Mouse (Mus musculus): ENCODE results near the gene Tec. TPM values are rescaled to one million over a fixed set of nuclear protein-coding genes. Genes with fewer than 3 reads are reported as not detected.

Tec gene
- polyA plus RNA-seq, 1 experiment from 2014 or later: 4.3 TPM

DNA sequence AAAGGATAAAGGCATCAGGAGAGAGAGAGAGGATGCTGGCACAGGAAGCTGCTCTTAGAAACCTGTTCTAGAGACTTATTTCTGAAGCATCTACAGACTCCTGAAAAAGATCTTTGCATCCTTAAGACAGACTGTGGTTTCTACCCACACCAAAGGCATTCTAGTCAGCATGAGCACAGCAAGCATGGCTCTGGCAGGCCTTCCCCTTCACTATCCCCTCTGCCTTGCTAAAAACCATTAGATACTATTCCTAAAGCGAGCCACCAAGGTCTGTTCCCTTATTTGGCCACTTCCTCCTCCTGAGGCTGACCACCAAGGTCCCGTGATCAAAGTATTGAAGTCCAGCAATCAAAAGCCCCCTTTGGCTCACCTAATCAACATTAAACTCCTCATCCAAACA lies 92.2 kb downstream of the Tec start:
- Histone ChIP-seq H3K4me1 (ENCODE audit: control insufficient read depth, insufficient read depth, low read length) (no peaks in the 10 kb centered on the region), H3K36me3 (ENCODE audit: control insufficient read depth, insufficient read depth, low read length) (no peaks in the 10 kb centered on the region), H3K9ac (ENCODE audit: low read length) (no peak overlapping the region), H3K9me3 (replicated peaks; ENCODE audit: control insufficient read depth, low read length) (no peaks in the 10 kb centered on the region), H3K4me2 (ENCODE audit: low read length) (no peak overlapping the region), H3K27me3 (replicated peaks; ENCODE audit: control insufficient read depth, insufficient read depth, low read length) (no peaks in the 10 kb centered on the region), H3K4me3 (ENCODE audit: low read depth, low read length) (no peak overlapping the region), H3K27ac (ENCODE audit: low read depth, low read length) (no peak overlapping the region)
- 74% methylated on average over 2 of the region's 2 CpGs for whole genome bisulfite sequencing
- no peak for ATAC-seq
- no peak for DNase-seq (ENCODE audit: low spot score)

DNA sequence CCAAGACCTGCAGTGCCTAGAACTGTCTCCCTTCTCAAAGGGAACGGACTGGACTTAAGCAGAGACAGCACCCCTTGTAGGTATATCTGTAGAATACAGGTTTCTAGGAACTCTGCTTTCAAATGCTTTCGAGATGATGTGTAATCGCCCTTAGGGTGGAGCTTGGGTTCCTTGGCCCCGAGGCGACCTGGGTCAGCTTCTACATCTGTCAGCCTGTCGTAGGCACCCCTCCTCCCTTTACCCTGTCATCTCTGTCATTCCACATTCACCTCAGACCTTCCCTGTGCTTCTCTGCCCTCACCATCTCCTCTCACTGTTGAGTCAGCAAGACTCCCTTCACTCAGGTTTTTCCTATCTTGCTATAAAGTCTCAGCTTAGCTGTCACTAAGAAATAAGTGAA lies 98.4 kb downstream of the Tec start:
- H3K4me2 ChIP-seq (ENCODE audit: low read length): no peak overlapping the region
- ATAC-seq (no peak), DNase-seq (ENCODE audit: low spot score) (no peak)
- 85% methylated on average over 6 of the region's 6 CpGs for WGBS
- H3K9me3 ChIP-seq (replicated peaks; ENCODE audit: control insufficient read depth, low read length): no peaks in the 10 kb centered on the region
- H3K36me3 ChIP-seq (ENCODE audit: control insufficient read depth, insufficient read depth, low read length): no peaks in the 10 kb centered on the region
- no peak overlapping the region for H3K4me3 ChIP-seq (ENCODE audit: low read depth, low read length)
- no peak overlapping the region for H3K27ac ChIP-seq (ENCODE audit: low read depth, low read length)
- no peaks in the 10 kb centered on the region for H3K27me3 ChIP-seq (replicated peaks; ENCODE audit: control insufficient read depth, insufficient read depth, low read length)
- H3K4me1 ChIP-seq (ENCODE audit: control insufficient read depth, insufficient read depth, low read length): no peaks in the 10 kb centered on the region
- H3K9ac ChIP-seq (ENCODE audit: low read length): no peak overlapping the region

- H3K4me2 ChIP-seq (ENCODE audit: low read length): no peak overlapping the region
- peaks cover 7% of the 10 kb centered on the region for H3K4me1 ChIP-seq (ENCODE audit: control insufficient read depth, insufficient read depth, low read length)
- DNase-seq (ENCODE audit: low spot score) (no peak), ATAC-seq (no peak)
- no peaks in the 10 kb centered on the region for H3K36me3 ChIP-seq (ENCODE audit: control insufficient read depth, insufficient read depth, low read length)
- H3K9ac ChIP-seq (ENCODE audit: low read length): no peak overlapping the region
- H3K9me3 ChIP-seq (replicated peaks; ENCODE audit: control insufficient read depth, low read length): no peaks in the 10 kb centered on the region
- no peak overlapping the region for H3K4me3 ChIP-seq (ENCODE audit: low read depth, low read length)
- no peaks in the 10 kb centered on the region for H3K27me3 ChIP-seq (replicated peaks; ENCODE audit: control insufficient read depth, insufficient read depth, low read length)
- no peak overlapping the region for H3K27ac ChIP-seq (ENCODE audit: low read depth, low read length)
- WGBS: 91% methylated on average over 5 of the region's 5 CpGs
Measured at GRCm38 (mm10) chr5:72763546-72763945, 104.7 kb downstream of the Tec start.

DNA sequence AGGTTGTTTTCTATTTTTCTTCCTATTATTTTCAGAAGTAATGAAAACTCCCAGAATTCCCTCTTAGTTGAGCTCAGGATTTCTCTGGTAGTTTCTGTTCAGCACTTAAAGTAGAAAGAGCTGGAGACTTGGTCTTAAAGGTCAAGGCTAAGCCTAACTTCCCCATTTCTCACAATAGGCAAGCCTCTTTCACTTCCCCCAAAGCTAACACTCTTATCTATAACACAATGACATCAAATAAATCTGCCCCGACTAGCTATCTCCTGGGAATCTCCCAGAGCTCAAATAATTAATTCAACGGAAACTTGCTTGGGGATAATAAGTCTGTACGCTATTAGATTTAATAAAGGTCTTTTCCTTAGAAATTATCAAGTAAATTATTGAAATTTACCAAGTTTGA lies 105.3 kb downstream of the Tec start:
- H3K27ac ChIP-seq (ENCODE audit: low read depth, low read length): no peak overlapping the region
- H3K36me3 ChIP-seq (ENCODE audit: control insufficient read depth, insufficient read depth, low read length): no peaks in the 10 kb centered on the region
- peaks cover 7% of the 10 kb centered on the region for H3K4me1 ChIP-seq (ENCODE audit: control insufficient read depth, insufficient read depth, low read length)
- ATAC-seq (no peak), DNase-seq (ENCODE audit: low spot score) (no peak)
- H3K4me3 ChIP-seq (ENCODE audit: low read depth, low read length): no peak overlapping the region
- 81% methylated on average over 3 of the region's 3 CpGs for whole genome bisulfite sequencing
- H3K27me3 ChIP-seq (replicated peaks; ENCODE audit: control insufficient read depth, insufficient read depth, low read length): no peaks in the 10 kb centered on the region
- no peak overlapping the region for H3K9ac ChIP-seq (ENCODE audit: low read length)
- H3K9me3 ChIP-seq (replicated peaks; ENCODE audit: control insufficient read depth, low read length): no peaks in the 10 kb centered on the region
- no peak overlapping the region for H3K4me2 ChIP-seq (ENCODE audit: low read length)

DNA sequence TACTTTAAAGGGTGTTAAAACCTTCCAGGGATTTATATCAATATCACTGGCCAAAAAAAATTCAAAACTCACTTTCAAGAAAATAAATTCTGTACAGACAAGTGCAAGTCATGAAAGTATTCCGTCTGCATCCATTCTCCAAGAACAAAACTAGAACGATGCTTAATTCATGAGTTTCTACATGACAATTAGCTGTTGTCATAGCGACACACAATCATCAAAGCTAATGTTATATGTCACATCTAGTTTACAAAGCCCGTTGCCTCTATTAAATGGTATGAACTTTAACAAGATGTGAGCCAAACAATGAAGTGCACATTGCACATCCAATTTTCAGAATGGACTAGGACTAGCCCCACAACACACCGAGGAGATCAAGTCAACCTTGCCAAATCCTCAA lies 106.5 kb downstream of the Tec start:
- H3K9me3 ChIP-seq (replicated peaks; ENCODE audit: control insufficient read depth, low read length): no peaks in the 10 kb centered on the region
- DNase-seq (ENCODE audit: low spot score) (peak; percentile 52), ATAC-seq (0 out of 2 replicates have a peak, but pooled peaks have one; percentile 25)
- no peak overlapping the region for H3K9ac ChIP-seq (ENCODE audit: low read length)
- WGBS: 27% methylated on average over 5 of the region's 5 CpGs
- H3K4me3 ChIP-seq (ENCODE audit: low read depth, low read length): no peak overlapping the region
- no peak overlapping the region for H3K4me2 ChIP-seq (ENCODE audit: low read length)
- no peak overlapping the region for H3K27ac ChIP-seq (ENCODE audit: low read depth, low read length)
- no peaks in the 10 kb centered on the region for H3K36me3 ChIP-seq (ENCODE audit: control insufficient read depth, insufficient read depth, low read length)
- H3K4me1 ChIP-seq (ENCODE audit: control insufficient read depth, insufficient read depth, low read length): peaks cover 7% of the 10 kb centered on the region
- no peaks in the 10 kb centered on the region for H3K27me3 ChIP-seq (replicated peaks; ENCODE audit: control insufficient read depth, insufficient read depth, low read length)

DNA sequence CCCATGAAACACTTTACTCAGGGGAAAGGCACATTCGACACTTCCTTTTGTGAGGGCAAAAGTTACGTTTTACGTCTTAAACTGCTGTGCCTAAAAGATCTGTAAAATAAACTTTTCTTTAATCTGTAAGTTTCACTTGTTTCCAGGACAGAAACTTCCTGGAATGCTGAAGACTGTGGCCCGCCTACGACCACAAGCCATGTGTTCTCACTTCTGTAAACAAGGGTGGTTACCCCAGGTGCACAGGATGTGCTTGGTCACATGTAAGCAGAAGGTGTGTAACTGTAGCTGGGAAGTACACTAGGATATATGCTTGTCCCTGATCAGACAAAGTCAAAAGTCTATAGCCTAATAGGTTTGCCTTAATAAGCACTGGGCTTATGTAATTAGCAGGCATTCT lies 107.0 kb downstream of the Tec start:
- Histone ChIP-seq H3K27ac (ENCODE audit: low read depth, low read length) (no peak overlapping the region), H3K4me2 (ENCODE audit: low read length) (no peak overlapping the region), H3K4me3 (ENCODE audit: low read depth, low read length) (no peak overlapping the region), H3K27me3 (replicated peaks; ENCODE audit: control insufficient read depth, insufficient read depth, low read length) (no peaks in the 10 kb centered on the region), H3K9me3 (replicated peaks; ENCODE audit: control insufficient read depth, low read length) (no peaks in the 10 kb centered on the region), H3K9ac (ENCODE audit: low read length) (no peak overlapping the region), H3K4me1 (ENCODE audit: control insufficient read depth, insufficient read depth, low read length) (peaks cover 7% of the 10 kb centered on the region), H3K36me3 (ENCODE audit: control insufficient read depth, insufficient read depth, low read length) (no peaks in the 10 kb centered on the region)
- 87% methylated on average over 5 of the region's 5 CpGs for WGBS
- DNase-seq (ENCODE audit: low spot score) (no peak), ATAC-seq (no peak)

DNA sequence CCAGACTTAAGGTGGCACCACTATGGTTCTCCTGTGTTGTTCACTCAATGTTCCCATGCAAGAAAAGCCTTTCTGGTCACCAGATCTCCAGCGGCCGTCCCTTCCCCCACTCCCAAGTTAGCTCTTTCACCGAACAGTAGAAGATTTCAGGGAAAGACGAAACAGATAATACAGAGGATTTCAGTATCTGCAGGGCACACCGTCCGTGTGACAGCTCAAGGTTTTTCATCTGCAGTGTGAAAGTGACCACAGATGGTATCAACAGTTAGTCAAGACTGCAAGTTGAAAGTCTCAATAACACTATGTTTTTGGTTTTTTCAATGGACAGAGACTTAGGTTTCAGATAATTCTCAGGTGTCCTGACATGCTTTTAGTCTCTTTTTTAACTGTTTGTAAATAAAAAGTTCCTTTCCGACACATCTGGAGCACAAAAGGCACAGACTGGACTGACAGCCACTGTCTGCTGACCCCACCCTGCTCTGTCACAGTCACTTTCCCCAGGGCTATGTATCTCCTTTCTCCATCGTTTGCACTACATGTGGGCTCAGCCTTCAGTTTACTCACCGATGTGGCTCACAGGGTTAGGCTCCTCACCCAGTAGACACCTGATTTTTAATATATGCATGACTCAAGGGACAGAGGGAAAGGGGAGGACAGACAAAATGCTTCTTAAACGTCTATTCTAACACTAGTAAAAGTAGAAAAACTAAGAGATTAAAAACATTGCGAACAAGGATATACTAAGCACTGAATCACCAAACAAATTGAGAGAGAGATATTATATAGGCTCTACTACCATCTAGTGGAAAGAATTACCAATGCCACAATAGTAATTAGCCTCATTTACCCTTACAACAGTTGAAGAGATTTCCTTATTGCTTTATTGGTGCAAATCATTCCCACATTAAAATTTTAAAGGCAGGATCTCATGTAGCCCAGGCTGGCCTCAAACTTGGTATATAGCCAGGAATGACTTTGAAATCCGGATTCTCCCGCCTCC lies 109.1 kb downstream of the Tec start:
- H3K9ac ChIP-seq (ENCODE audit: low read length): no peak overlapping the region
- H3K27ac ChIP-seq (ENCODE audit: low read depth, low read length): no peak overlapping the region
- H3K4me2 ChIP-seq (ENCODE audit: low read length): no peak overlapping the region
- H3K9me3 ChIP-seq (replicated peaks; ENCODE audit: control insufficient read depth, low read length): no peaks in the 10 kb centered on the region
- ATAC-seq: peak; percentile 57; the same call in 1 of the 2 replicates
- DNase-seq (ENCODE audit: low spot score): peak; percentile 66
- H3K36me3 ChIP-seq (ENCODE audit: control insufficient read depth, insufficient read depth, low read length): no peaks in the 10 kb centered on the region
- peaks cover 7% of the 10 kb centered on the region for H3K4me1 ChIP-seq (ENCODE audit: control insufficient read depth, insufficient read depth, low read length)
- no peak overlapping the region for H3K4me3 ChIP-seq (ENCODE audit: low read depth, low read length)
- no peaks in the 10 kb centered on the region for H3K27me3 ChIP-seq (replicated peaks; ENCODE audit: control insufficient read depth, insufficient read depth, low read length)
- WGBS: 81% methylated on average over 13 of the region's 13 CpGs

GRCm38 (mm10) chr5:72757155-72757773 lies 111.0 kb downstream of the Tec start:
- Histone ChIP-seq H3K27ac (ENCODE audit: low read depth, low read length) (no peak overlapping the region), H3K4me2 (ENCODE audit: low read length) (no peak overlapping the region), H3K36me3 (ENCODE audit: control insufficient read depth, insufficient read depth, low read length) (no peaks in the 10 kb centered on the region), H3K9me3 (replicated peaks; ENCODE audit: control insufficient read depth, low read length) (no peaks in the 10 kb centered on the region), H3K27me3 (replicated peaks; ENCODE audit: control insufficient read depth, insufficient read depth, low read length) (no peaks in the 10 kb centered on the region), H3K4me3 (ENCODE audit: low read depth, low read length) (no peak overlapping the region), H3K9ac (ENCODE audit: low read length) (no peak overlapping the region), H3K4me1 (ENCODE audit: control insufficient read depth, insufficient read depth, low read length) (peaks cover 7% of the 10 kb centered on the region)
- 57% methylated on average over 18 of the region's 18 CpGs for WGBS
- DNase-seq (ENCODE audit: low spot score) (peak; percentile 51), ATAC-seq (peak; percentile 52)

GRCm38 (mm10) chr5:72755941-72756340 lies 112.3 kb downstream of the Tec start:
- DNase-seq (ENCODE audit: low spot score) (peak; percentile 56), ATAC-seq (peak; percentile 30; the same call in 1 of the 2 replicates)
- H3K36me3 ChIP-seq (ENCODE audit: control insufficient read depth, insufficient read depth, low read length): no peaks in the 10 kb centered on the region
- H3K4me1 ChIP-seq (ENCODE audit: control insufficient read depth, insufficient read depth, low read length): no peaks in the 10 kb centered on the region; the same call in 1 of the 2 replicates
- H3K4me3 ChIP-seq (ENCODE audit: low read depth, low read length): no peak overlapping the region
- no peaks in the 10 kb centered on the region for H3K9me3 ChIP-seq (replicated peaks; ENCODE audit: control insufficient read depth, low read length)
- no peaks in the 10 kb centered on the region for H3K27me3 ChIP-seq (replicated peaks; ENCODE audit: control insufficient read depth, insufficient read depth, low read length)
- no peak overlapping the region for H3K27ac ChIP-seq (ENCODE audit: low read depth, low read length)
- 86% methylated on average over 8 of the region's 8 CpGs for WGBS
- H3K4me2 ChIP-seq (ENCODE audit: low read length): no peak overlapping the region
- no peak overlapping the region for H3K9ac ChIP-seq (ENCODE audit: low read length)

Measured in forebrain, embryonic 14.5 days (tissue).